Mouse (Mus musculus): ENCODE data around the gene Dock7.

Dock7 gene

GRCm38 (mm10) chr4:99121123-99121755, 524 bp upstream of the Dock7 start:
- no peak for DNase-seq (ENCODE audit: low spot score in 2 of 2)

GRCm38 (mm10) chr4:99119051-99119450, 1.7 kb downstream of the Dock7 start:
- no peak for DNase-seq (ENCODE audit: low spot score in 2 of 2)

- no peak for DNase-seq (ENCODE audit: low spot score in 2 of 2)
Measured at GRCm38 (mm10) chr4:99115797-99116196, 4.9 kb downstream of the Dock7 start.

- DNase-seq (ENCODE audit: low spot score in 2 of 2): no peak
Measured at GRCm38 (mm10) chr4:99111670-99112069, 9.0 kb downstream of the Dock7 start.

GRCm38 (mm10) chr4:99108817-99109216, 11.9 kb downstream of the Dock7 start:
- no peak for DNase-seq (ENCODE audit: low spot score in 2 of 2)

- DNase-seq (ENCODE audit: low spot score in 2 of 2): no peak
Measured at GRCm38 (mm10) chr4:99102846-99103245, 17.9 kb downstream of the Dock7 start.

- no peak for DNase-seq (ENCODE audit: low spot score in 2 of 2)
Measured at GRCm38 (mm10) chr4:99100724-99101123, 20.0 kb downstream of the Dock7 start.

- DNase-seq (ENCODE audit: low spot score in 2 of 2): no peak
Measured at GRCm38 (mm10) chr4:99091777-99092176, 28.9 kb downstream of the Dock7 start.

GRCm38 (mm10) chr4:99091151-99091701, 29.5 kb downstream of the Dock7 start:
- DNase-seq (ENCODE audit: low spot score in 2 of 2): no peak

- DNase-seq (ENCODE audit: low spot score in 2 of 2): no peak
Measured at GRCm38 (mm10) chr4:99087760-99088485, 32.8 kb downstream of the Dock7 start.

GRCm38 (mm10) chr4:99083862-99084261, 36.9 kb downstream of the Dock7 start:
- DNase-seq (ENCODE audit: low spot score in 2 of 2): no peak

GRCm38 (mm10) chr4:99081169-99081568, 39.5 kb downstream of the Dock7 start:
- no peak for DNase-seq (ENCODE audit: low spot score in 2 of 2)

GRCm38 (mm10) chr4:99078005-99078404, 42.7 kb downstream of the Dock7 start:
- no peak for DNase-seq (ENCODE audit: low spot score in 2 of 2)

- no peak for DNase-seq (ENCODE audit: low spot score in 2 of 2)
Measured at GRCm38 (mm10) chr4:99068806-99069205, 51.9 kb downstream of the Dock7 start.

GRCm38 (mm10) chr4:99064524-99064923, 56.2 kb downstream of the Dock7 start:
- no peak for DNase-seq (ENCODE audit: low spot score in 2 of 2)

- no peak for DNase-seq (ENCODE audit: low spot score in 2 of 2)
Measured at GRCm38 (mm10) chr4:99048581-99048980, 72.1 kb downstream of the Dock7 start.

GRCm38 (mm10) chr4:99046471-99046870, 74.2 kb downstream of the Dock7 start:
- DNase-seq (ENCODE audit: low spot score in 2 of 2): no peak

GRCm38 (mm10) chr4:99044854-99045253, 75.9 kb downstream of the Dock7 start:
- DNase-seq (ENCODE audit: low spot score in 2 of 2): no peak

GRCm38 (mm10) chr4:99032921-99033320, 87.8 kb downstream of the Dock7 start:
- DNase-seq (ENCODE audit: low spot score in 2 of 2): no peak

GRCm38 (mm10) chr4:99030686-99031085, 90.0 kb downstream of the Dock7 start, which contains the start of gene Angptl3:
Gene Angptl3, plus strand, starts transcription at chr4:99030954.
- no peak for DNase-seq (ENCODE audit: low spot score in 2 of 2)

- DNase-seq (ENCODE audit: low spot score in 2 of 2): no peak
Measured at GRCm38 (mm10) chr4:99028377-99028776, 92.3 kb downstream of the Dock7 start.

GRCm38 (mm10) chr4:99022221-99022620, 98.5 kb downstream of the Dock7 start:
- no peak for DNase-seq (ENCODE audit: low spot score in 2 of 2)

GRCm38 (mm10) chr4:99011039-99011438, 109.7 kb downstream of the Dock7 start:
- DNase-seq (ENCODE audit: low spot score in 2 of 2): no peak
